Mouse (Mus musculus) CH12.LX (cell line): Measurements from ENCODE around the gene Cryz. TPM values are rescaled to one million over a fixed set of nuclear protein-coding genes. Genes with fewer than 3 reads are reported as not detected.

ENCODE experiments used
- DNase-seq: peaks from one replicate; pipeline ENCODE4 v3.0.0-alpha.2; 2013; ENCODE audit errors: extremely low read depth
- H3K27ac ChIP-seq: 2 replicates; pipeline ENCODE4 v1.5.1; 2012; ENCODE audit warnings: low read depth, mild to moderate bottlenecking, control low read depth, moderate library complexity; ENCODE audit not compliant: insufficient read depth
- H3K27me3 ChIP-seq: replicated peaks from 2 replicates; pipeline ENCODE3; 2012; ENCODE audit warnings: inconsistent platforms
- H3K36me3 ChIP-seq, 2 experiments: replicated peaks in 1 of 2; 2 replicates each; pipeline versions ENCODE3 to v1.6.1; 2012; ENCODE audit warnings: inconsistent platforms in 1 of 2, low read length in 1 of 2, mild to moderate bottlenecking in 1 of 2, mixed read lengths in 1 of 2, moderate library complexity in 1 of 2; ENCODE audit not compliant: control insufficient read depth in 1 of 2, insufficient read depth in 1 of 2
- H3K4me1 ChIP-seq, 2 experiments: 2 replicates each; pipeline ENCODE4 v1.6.1; 2012; ENCODE audit warnings: inconsistent platforms in 1 of 2, moderate library complexity in 1 of 2; ENCODE audit not compliant: insufficient read depth in 2 of 2, control insufficient read depth in 1 of 2
- H3K4me2 ChIP-seq: 2 replicates; pipeline ENCODE4 v1.6.1; 2012; ENCODE audit warnings: low read depth, mild to moderate bottlenecking, control low read depth; ENCODE audit not compliant: poor library complexity, insufficient read depth, severe bottlenecking
- H3K4me3 ChIP-seq, 3 experiments: fragments of 150-350 bp in 1 of 3; sonication (generic) in 1 of 3; replicated peaks in 1 of 3; 2 replicates each; pipeline versions ENCODE3 to v1.5.1; 2011 to 2012; ENCODE audit warnings: low read depth in 2 of 3, low read length in 2 of 3, mild to moderate bottlenecking in 2 of 3, moderate library complexity in 2 of 3, control low read depth in 1 of 3, improper control_type of control experiment in 1 of 3, inconsistent platforms in 1 of 3, mixed read lengths in 1 of 3; ENCODE audit not compliant: poor library complexity in 1 of 3
- H3K79me2 ChIP-seq: replicated peaks from 2 replicates; pipeline ENCODE4 v1.6.1; 2012; ENCODE audit warnings: mild to moderate bottlenecking, moderate library complexity; ENCODE audit not compliant: control insufficient read depth, poor library complexity, insufficient read depth, severe bottlenecking; ENCODE audit errors: extremely low read depth
- H3K9ac ChIP-seq: 2 replicates; pipeline ENCODE4 v1.6.1; 2012; ENCODE audit warnings: low read depth, mild to moderate bottlenecking, control low read depth, moderate library complexity; ENCODE audit not compliant: insufficient read depth
- H3K9me3 ChIP-seq: replicated peaks from 2 replicates; pipeline ENCODE3; 2012; ENCODE audit warnings: low read length, inconsistent platforms, mixed read lengths
- BHLHE40 ChIP-seq: IDR thresholded peaks from 2 replicates; pipeline ENCODE4 v1.6.1; 2011; ENCODE audit warnings: mild to moderate bottlenecking, low read depth, low read length, improper control_type of control experiment
- CHD1 ChIP-seq: IDR thresholded peaks from 2 replicates; pipeline ENCODE4 v1.6.1; 2012; ENCODE audit warnings: low read depth, low read length, improper control_type of control experiment, inconsistent platforms
- E2F4 ChIP-seq: IDR thresholded peaks from 2 replicates; pipeline ENCODE4 v1.6.1; 2011; ENCODE audit warnings: low read depth, low read length, improper control_type of control experiment; ENCODE audit not compliant: insufficient replicate concordance
- EP300 ChIP-seq: IDR thresholded peaks from 2 replicates; pipeline ENCODE4 v1.6.1; 2011; ENCODE audit warnings: low read length, improper control_type of control experiment
- ETS1 ChIP-seq: conservative IDR thresholded peaks from 2 replicates; pipeline ENCODE4 v1.6.1; 2012; ENCODE audit warnings: low read depth, mild to moderate bottlenecking, inconsistent platforms, low read length, improper control_type of control experiment, moderate library complexity
- GABPA ChIP-seq: IDR thresholded peaks from 2 replicates; pipeline ENCODE4 v1.6.1; 2012; ENCODE audit warnings: low read depth, low read length, improper control_type of control experiment, inconsistent platforms; ENCODE audit not compliant: insufficient replicate concordance
- JUN ChIP-seq: IDR thresholded peaks from 2 replicates; pipeline ENCODE4 v1.6.1; 2011; ENCODE audit warnings: low read depth, mild to moderate bottlenecking, low read length, improper control_type of control experiment, moderate library complexity; ENCODE audit not compliant: insufficient read depth
- MAX ChIP-seq: IDR thresholded peaks from 2 replicates; pipeline ENCODE4 v1.6.1; 2011; ENCODE audit warnings: low read length, improper control_type of control experiment
- MXI1 ChIP-seq: IDR thresholded peaks from 2 replicates; pipeline ENCODE4 v1.6.1; 2011; ENCODE audit warnings: mild to moderate bottlenecking, low read depth, low read length, improper control_type of control experiment
- POLR2AphosphoS2 ChIP-seq: IDR thresholded peaks from 2 replicates; pipeline ENCODE4 v1.6.1; 2011; ENCODE audit warnings: low read depth, low read length, improper control_type of control experiment
- RAD21 ChIP-seq: IDR thresholded peaks from 2 replicates; pipeline ENCODE4 v1.6.1; 2011; ENCODE audit warnings: low read depth, mild to moderate bottlenecking, low read length, improper control_type of control experiment, moderate library complexity
- RCOR1 ChIP-seq: conservative IDR thresholded peaks from 2 replicates; pipeline ENCODE4 v1.6.1; 2012; ENCODE audit warnings: low read depth, mild to moderate bottlenecking, inconsistent platforms, low read length, improper control_type of control experiment
- SMC3 ChIP-seq: IDR thresholded peaks from 2 replicates; pipeline ENCODE4 v1.6.1; 2011; ENCODE audit warnings: low read depth, low read length, improper control_type of control experiment
- TBP ChIP-seq: conservative IDR thresholded peaks from 2 replicates; pipeline ENCODE4 v1.6.1; 2011; ENCODE audit warnings: low read depth, low read length, improper control_type of control experiment
- USF2 ChIP-seq: conservative IDR thresholded peaks from 2 replicates; pipeline ENCODE4 v1.6.1; 2011; ENCODE audit warnings: low read depth, low read length, improper control_type of control experiment
- ZC3H11A ChIP-seq: IDR thresholded peaks from 2 replicates; pipeline ENCODE4 v1.6.1; 2012; ENCODE audit warnings: low read depth, mild to moderate bottlenecking, inconsistent platforms, low read length, improper control_type of control experiment
- ZMIZ1 ChIP-seq: IDR thresholded peaks from 2 replicates; pipeline ENCODE4 v1.6.1; 2012; ENCODE audit warnings: low read depth, mild to moderate bottlenecking, inconsistent platforms, low read length, improper control_type of control experiment
- ZNF384 ChIP-seq: IDR thresholded peaks from 2 replicates; pipeline ENCODE4 v1.6.1; 2012; ENCODE audit warnings: low read depth, low read length, improper control_type of control experiment, inconsistent platforms
- dilution Hi-C: fragments of 300-500 bp; cut with MboI; formaldehyde crosslinking; loops from 2 replicates; pipeline ENCODE4 v1.14.3; 2020; ENCODE audit warnings: low sequenced_read_pairs; ENCODE audit not compliant: extremely low pct_unique_long_range_greater_than_20kb, extremely low pct_ligation_motif_present
- in situ Hi-C: fragments of 300-500 bp; cut with MboI; formaldehyde crosslinking; loops from 3 replicates; pipeline ENCODE4 v1.14.3; 2019; ENCODE audit warnings: low sequenced_read_pairs, low pct_ligation_motif_present, low pct_unique_long_range_greater_than_20kb, mixed read lengths
- polyA plus RNA-seq: library from polyadenylated mRNA; unstranded; fragments of >175 nt; gene quantifications from 2 replicates; pipeline ENCODE4 v1.2.1, GENCODE M21; 2012; ENCODE audit warnings: low read depth; ENCODE audit not compliant: insufficient read length
- total RNA-seq, 2 experiments: library from RNA; depleted of rRNA; stranded (reverse); fragments of 300-350 nt in 1 of 2; fragments of >200 nt in 1 of 2; gene quantifications; 2 replicates each; pipeline ENCODE4 v1.2.3; 2012 to 2014

The Cryz gene
- total and polyA plus RNA-seq, 3 experiments = 29.2 to 39.8 (median 31.2) TPM

DNA sequence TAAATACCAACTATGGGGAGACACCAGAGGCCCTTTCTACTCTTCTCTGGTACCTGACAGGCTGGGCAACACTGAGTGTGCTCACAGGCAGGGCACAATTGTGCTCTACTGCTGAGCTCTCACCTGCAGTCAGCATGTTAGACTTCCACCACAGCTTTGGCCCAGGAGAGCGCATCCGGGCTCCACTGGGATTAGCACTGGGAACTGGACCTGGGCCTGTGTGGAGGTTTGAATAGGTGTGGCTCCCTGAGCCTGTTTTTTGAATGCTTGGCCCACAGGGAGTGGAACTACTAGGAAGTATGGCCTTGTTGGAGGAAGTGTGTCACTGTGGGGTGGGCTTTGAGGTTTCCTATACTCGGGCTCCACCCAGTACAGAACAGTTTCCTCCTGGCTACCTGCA is 4.9 kb upstream of the Cryz start:
- Histone ChIP-seq H3K4me3 (no peak overlapping the region), H3K4me2 (no peak overlapping the region), H3K27ac (no peak overlapping the region), H3K9ac (no peak overlapping the region), H3K36me3 (peaks cover 54 to 79% of the 10 kb centered on the region in 2 experiments), H3K9me3 (no peaks in the 10 kb centered on the region), H3K4me1 (peaks cover 0 to 10% of the 10 kb centered on the region in 2 experiments; a peak in 2 of 4 replicates), H3K79me2 (no peaks in the 10 kb centered on the region), H3K27me3 (no peaks in the 10 kb centered on the region)
- TF ChIP-seq POLR2AphosphoS2 (no peak), RCOR1 (no peak), TBP (no peak), MXI1 (no peak), ZNF384 (no peak), EP300 (no peak), MAX (no peak), ETS1 (no peak), RAD21 (no peak), SMC3 (no peak), CHD1 (no peak), ZC3H11A (no peak), E2F4 (no peak), GABPA (no peak), USF2 (no peak)
- no peak for DNase-seq
- dilution Hi-C loops = no loop called here
- in situ Hi-C loops = no loop called here

DNA sequence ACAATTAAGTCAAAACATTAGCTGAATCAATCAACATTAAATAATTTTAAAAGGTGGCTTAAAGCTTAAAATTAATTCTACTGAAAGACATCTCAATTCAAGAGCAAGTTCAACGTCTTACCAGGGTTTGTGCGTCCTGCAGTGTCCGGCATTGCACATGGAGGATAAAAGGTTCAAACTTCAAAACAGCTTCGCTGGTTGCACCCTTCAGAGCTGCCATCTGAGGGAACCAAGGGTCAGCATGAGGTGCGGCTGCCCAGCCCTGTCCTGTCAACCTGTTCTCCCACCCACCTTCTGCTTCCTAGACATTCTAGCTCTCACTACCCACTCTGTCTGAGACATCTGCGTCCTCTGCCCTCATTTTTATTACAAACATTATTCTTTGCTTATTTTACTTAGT is 2.9 kb upstream of the Cryz start:
- Histone ChIP-seq H3K4me2 (no peak overlapping the region), H3K27me3 (no peaks in the 10 kb centered on the region), H3K9me3 (no peaks in the 10 kb centered on the region), H3K4me1 (peaks cover 2 to 19% of the 10 kb centered on the region in 2 experiments; a peak in 3 of 4 replicates), H3K79me2 (no peaks in the 10 kb centered on the region), H3K36me3 (peaks cover 38 to 62% of the 10 kb centered on the region in 2 experiments), H3K4me3 (no peak overlapping the region), H3K9ac (no peak overlapping the region), H3K27ac (no peak overlapping the region)
- DNase-seq = no peak
- TF ChIP-seq JUN = no peak
- TF ChIP-seq RAD21 = no peak
- no peak for TF ChIP-seq BHLHE40
- no peak for TF ChIP-seq ZMIZ1
- dilution Hi-C loops = no loop called here
- in situ Hi-C loops = no loop called here
